Mouse (Mus musculus): ENCODE results near the gene Vps72. TPM values are rescaled to one million over a fixed set of nuclear protein-coding genes. Genes with fewer than 3 reads are reported as not detected.
A peak's percentile ranks its signal among the peaks of the same experiment; 100 is the strongest.
"Not testable (repeated sequence)": the region's sequence is repeated elsewhere in the genome, so short reads cannot be mapped to it uniquely, and the experiment has no call there.

Vps72 gene
- total RNA-seq, 2 experiments from 2014 or later = 64.1 to 105 TPM

- ATAC-seq (replicated peaks; ENCODE audit: low FRiP score, low TSS enrichment, poor library complexity, severe bottlenecking) = not testable (repeated sequence)
Measured at GRCm38 (mm10) chr3:95132389-95132788, 21.6 kb downstream of the Vps72 start.

- ATAC-seq (replicated peaks; ENCODE audit: low FRiP score, low TSS enrichment, poor library complexity, severe bottlenecking) = no peak
Measured at GRCm38 (mm10) chr3:95133176-95133575, 22.4 kb downstream of the Vps72 start.

GRCm38 (mm10) chr3:95133680-95134101 lies 22.9 kb downstream of the Vps72 start, which contains the start of the genes Scnm1 and Lysmd1:
Gene Scnm1, minus strand, starts transcription at chr3:95134011.
Gene Lysmd1, plus strand, starts transcription at chr3:95134088.
- ATAC-seq (replicated peaks; ENCODE audit: low FRiP score, low TSS enrichment, poor library complexity, severe bottlenecking) = peak; percentile 89

GRCm38 (mm10) chr3:95134133-95134532 lies 23.3 kb downstream of the Vps72 start:
- peak; percentile 31; the same call in 1 of the 2 replicates for ATAC-seq (replicated peaks; ENCODE audit: low FRiP score, low TSS enrichment, poor library complexity, severe bottlenecking)

GRCm38 (mm10) chr3:95135023-95135422 lies 24.2 kb downstream of the Vps72 start:
- ATAC-seq (replicated peaks; ENCODE audit: low FRiP score, low TSS enrichment, poor library complexity, severe bottlenecking) = no peak; the same call in 1 of the 2 replicates

GRCm38 (mm10) chr3:95135433-95136052 lies 24.7 kb downstream of the Vps72 start:
- ATAC-seq (replicated peaks; ENCODE audit: low FRiP score, low TSS enrichment, poor library complexity, severe bottlenecking) = 0 out of 2 replicates have a peak, but pooled peaks have one; percentile 25

- no peak for ATAC-seq (replicated peaks; ENCODE audit: low FRiP score, low TSS enrichment, poor library complexity, severe bottlenecking)
Measured at GRCm38 (mm10) chr3:95136336-95136735, 25.5 kb downstream of the Vps72 start.

GRCm38 (mm10) chr3:95139586-95140288 lies 28.9 kb downstream of the Vps72 start:
- no peak for ATAC-seq (replicated peaks; ENCODE audit: low FRiP score, low TSS enrichment, poor library complexity, severe bottlenecking)

- no peak for ATAC-seq (replicated peaks; ENCODE audit: low FRiP score, low TSS enrichment, poor library complexity, severe bottlenecking)
Measured at GRCm38 (mm10) chr3:95140289-95140595, 29.4 kb downstream of the Vps72 start.

GRCm38 (mm10) chr3:95140795-95141194 lies 30.0 kb downstream of the Vps72 start:
- no peak for ATAC-seq (replicated peaks; ENCODE audit: low FRiP score, low TSS enrichment, poor library complexity, severe bottlenecking)

GRCm38 (mm10) chr3:95141474-95141873 lies 30.7 kb downstream of the Vps72 start:
- peak; percentile 28; the same call in 1 of the 2 replicates for ATAC-seq (replicated peaks; ENCODE audit: low FRiP score, low TSS enrichment, poor library complexity, severe bottlenecking)

- peak; percentile 74 for ATAC-seq (replicated peaks; ENCODE audit: low FRiP score, low TSS enrichment, poor library complexity, severe bottlenecking)
Measured at GRCm38 (mm10) chr3:95141952-95142616, 31.3 kb downstream of the Vps72 start, which contains the start of gene Tnfaip8l2. Gene Tnfaip8l2, minus strand, starts transcription at chr3:95142360.

- ATAC-seq (replicated peaks; ENCODE audit: low FRiP score, low TSS enrichment, poor library complexity, severe bottlenecking) = peak; percentile 84
Measured at GRCm38 (mm10) chr3:95142617-95143011, 31.8 kb downstream of the Vps72 start.

- ATAC-seq (replicated peaks; ENCODE audit: low FRiP score, low TSS enrichment, poor library complexity, severe bottlenecking) = no peak
Measured at GRCm38 (mm10) chr3:95147924-95148323, 37.1 kb downstream of the Vps72 start.

- ATAC-seq (replicated peaks; ENCODE audit: low FRiP score, low TSS enrichment, poor library complexity, severe bottlenecking) = peak; percentile 89
Measured at GRCm38 (mm10) chr3:95153874-95154273, 43.1 kb downstream of the Vps72 start.

GRCm38 (mm10) chr3:95159511-95159986 lies 48.7 kb downstream of the Vps72 start:
- ATAC-seq (replicated peaks; ENCODE audit: low FRiP score, low TSS enrichment, poor library complexity, severe bottlenecking) = no peak

GRCm38 (mm10) chr3:95159987-95160963 lies 49.5 kb downstream of the Vps72 start, which contains the start of gene Sema6c:
Gene Sema6c, plus strand, starts transcription at chr3:95160457.
- ATAC-seq (replicated peaks; ENCODE audit: low FRiP score, low TSS enrichment, poor library complexity, severe bottlenecking) = peak; percentile 97

- ATAC-seq (replicated peaks; ENCODE audit: low FRiP score, low TSS enrichment, poor library complexity, severe bottlenecking) = no peak
Measured at GRCm38 (mm10) chr3:95161041-95161551, 50.3 kb downstream of the Vps72 start.

Measured in megakaryocyte-erythroid progenitor cell, adult 5-6 weeks (primary cell).